Mouse (Mus musculus) gastrocnemius, adult 18-20 months (tissue): ENCODE measurements around the gene Dhx8. TPM values are rescaled to one million over a fixed set of nuclear protein-coding genes. Genes with fewer than 3 reads are reported as not detected.

Experiments
- DNase-seq: peaks from one replicate; pipeline ENCODE4 v3.0.0; 2021; ENCODE audit warnings: low spot score
- long read RNA-seq, 2 experiments: library from polyadenylated mRNA; stranded (forward); transcript quantifications; one replicate each; pipeline ENCODE4 v2.0.0; 2021
- total RNA-seq, 2 experiments: library from RNA; stranded (reverse); gene quantifications; 2 replicates each; pipeline ENCODE4 v1.2.3; 2021

The Dhx8 gene
- 10 to 100 TPM; 13.9 to 14.3 TPM for total RNA-seq
- long read RNA-seq, experiment 1, full-length matches to known transcripts: 8 of 10 reads
- long read RNA-seq, experiment 1, partial matches to known transcripts: 2 of 10 reads
- long read RNA-seq, experiment 1, other reads (novel, unspliced or antisense): 0 of 10 reads
- long read RNA-seq, experiment 2, full-length matches to known transcripts: 11 of 11 reads
- long read RNA-seq, experiment 2, partial matches to known transcripts: 0 of 11 reads
- long read RNA-seq, experiment 2, other reads (novel, unspliced or antisense): 0 of 11 reads

DNA sequence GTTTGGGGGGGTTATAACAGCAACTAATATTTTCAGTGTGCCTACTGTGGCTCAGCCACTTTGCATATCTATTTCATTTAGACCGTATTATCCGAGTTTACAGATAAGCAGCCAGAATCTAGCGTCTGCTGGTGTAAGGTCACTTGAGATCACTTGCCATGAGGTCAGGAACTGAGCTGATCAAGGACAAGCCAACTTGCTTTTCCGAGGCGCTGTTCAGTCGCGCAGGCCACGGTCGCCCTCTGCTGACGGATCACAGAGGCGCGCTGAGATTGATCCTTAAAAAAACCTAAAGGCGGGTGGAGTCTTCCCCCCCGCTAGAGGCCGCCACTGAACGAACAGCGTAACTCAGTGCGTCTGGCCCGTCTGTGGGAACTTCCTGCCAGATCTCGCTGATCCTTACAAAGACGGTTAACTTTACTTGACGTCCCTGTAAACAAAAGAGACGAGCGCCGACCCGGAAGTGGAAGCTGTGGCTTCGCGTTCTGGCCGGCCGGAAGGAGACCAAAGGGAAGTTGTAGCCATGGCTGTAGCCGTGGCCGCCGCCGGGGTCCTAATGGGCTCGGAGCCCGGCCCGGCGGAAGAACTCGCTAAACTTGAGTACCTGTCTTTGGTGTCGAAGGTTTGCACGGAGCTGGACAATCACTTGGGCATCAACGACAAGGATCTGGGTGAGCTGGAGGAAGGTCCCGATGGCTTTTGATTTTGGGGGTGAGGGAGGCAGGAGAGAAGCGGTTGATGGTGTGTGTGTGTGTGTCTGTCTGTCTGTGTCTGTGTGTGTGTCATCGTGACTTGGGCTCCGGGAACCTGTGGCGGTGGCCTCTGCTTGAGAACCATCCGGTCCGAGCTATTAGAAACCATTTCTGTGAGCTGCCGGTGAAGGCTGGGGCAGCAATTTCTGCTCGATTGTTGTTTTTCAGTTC lies at the start of gene Dhx8:
TSS of gene Dhx8 (plus strand) at position 402 of the 923 bp plus-strand sequence.
- DNase-seq: peak; percentile 99

DNA sequence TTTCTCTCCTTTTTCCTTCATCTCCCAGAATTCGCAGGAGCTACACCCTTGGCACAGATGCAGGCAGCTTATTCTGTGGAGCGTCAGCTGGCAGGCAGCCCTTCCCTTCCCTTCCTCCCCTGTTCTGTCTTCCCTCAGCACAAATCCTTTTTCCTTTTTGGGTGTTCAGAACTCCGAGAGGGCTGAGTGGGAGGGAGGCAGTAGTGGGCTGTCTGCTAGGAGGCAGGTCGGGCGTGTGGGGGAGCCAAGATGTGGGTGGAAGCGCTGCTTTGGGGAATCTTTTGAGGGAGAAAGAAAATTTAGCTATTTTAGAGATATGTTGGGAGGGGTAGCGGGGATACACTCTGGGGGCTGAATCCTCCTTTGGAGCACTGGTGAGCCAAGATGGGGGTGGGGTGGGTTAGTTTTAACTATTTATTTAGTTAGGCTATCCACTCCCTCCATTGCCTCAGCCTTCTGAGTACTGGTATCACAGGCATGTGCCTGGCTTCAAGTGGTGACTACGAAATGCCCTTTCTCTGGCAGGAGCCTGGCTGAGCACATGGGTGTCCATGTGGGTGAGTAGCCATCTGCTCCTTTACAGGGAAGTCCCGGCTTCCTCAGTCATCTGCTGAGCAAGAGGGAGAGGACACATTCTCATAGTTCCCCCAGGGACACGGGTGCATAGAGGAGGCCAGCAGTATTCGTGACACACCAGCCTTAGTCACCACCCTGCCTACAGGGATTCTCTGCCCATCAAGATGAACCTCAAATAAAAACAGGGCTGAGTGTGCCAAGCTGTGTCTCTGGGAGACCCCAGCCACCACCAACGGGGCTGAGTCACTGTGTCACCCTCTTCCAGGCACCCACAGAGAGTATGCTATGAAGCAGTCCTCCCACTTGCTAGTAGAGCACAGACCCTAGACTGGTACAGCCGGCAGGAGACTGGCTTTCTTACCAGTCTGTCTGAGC lies 45.1 kb upstream of the Dhx8 start:
- DNase-seq: peak; percentile 77

DNA sequence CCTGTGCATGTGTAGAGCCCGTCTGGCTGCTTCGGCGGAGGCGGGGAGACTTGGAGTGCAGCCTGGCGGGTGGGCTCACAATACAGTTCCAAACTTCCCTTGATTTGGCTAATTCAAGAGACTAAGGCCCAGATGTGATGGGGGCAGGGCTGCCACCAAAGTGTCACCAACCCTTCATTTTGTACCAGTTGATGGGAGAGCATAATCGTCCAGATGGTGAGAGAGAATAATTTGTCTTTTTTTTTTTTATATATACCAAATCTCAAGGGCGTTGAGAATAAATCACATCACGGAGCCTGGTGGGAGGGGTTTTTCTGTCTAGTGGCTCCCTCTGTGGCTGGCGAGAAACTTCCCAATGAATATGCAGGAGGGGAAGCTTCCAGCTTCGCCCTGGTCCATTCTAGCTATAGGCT lies 43.0 kb upstream of the Dhx8 start:
- no peak for DNase-seq

DNA sequence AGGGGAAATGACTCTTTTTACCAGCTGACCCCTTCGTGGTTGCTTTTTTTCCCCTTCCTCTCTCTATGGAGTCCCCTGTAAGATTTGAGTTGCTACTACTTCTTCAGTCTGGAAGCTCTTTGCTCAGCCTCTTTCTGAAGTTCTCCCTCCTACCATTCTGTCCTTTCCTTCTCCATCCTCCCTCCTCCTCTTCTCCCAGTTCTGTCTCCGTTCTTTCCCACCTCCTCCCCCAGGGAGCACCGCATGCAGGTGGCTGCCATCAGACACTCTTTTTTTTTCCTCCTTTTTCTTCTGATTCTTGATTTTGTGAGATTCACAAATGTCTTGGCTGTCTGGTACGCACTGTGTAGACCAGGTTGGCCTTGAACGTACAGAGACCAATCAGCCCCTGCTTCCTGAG lies 42.4 kb upstream of the Dhx8 start:
- DNase-seq: no peak

GRCm38 (mm10) chr11:101695906-101696661 lies 36.6 kb upstream of the Dhx8 start:
- DNase-seq: no peak

DNA sequence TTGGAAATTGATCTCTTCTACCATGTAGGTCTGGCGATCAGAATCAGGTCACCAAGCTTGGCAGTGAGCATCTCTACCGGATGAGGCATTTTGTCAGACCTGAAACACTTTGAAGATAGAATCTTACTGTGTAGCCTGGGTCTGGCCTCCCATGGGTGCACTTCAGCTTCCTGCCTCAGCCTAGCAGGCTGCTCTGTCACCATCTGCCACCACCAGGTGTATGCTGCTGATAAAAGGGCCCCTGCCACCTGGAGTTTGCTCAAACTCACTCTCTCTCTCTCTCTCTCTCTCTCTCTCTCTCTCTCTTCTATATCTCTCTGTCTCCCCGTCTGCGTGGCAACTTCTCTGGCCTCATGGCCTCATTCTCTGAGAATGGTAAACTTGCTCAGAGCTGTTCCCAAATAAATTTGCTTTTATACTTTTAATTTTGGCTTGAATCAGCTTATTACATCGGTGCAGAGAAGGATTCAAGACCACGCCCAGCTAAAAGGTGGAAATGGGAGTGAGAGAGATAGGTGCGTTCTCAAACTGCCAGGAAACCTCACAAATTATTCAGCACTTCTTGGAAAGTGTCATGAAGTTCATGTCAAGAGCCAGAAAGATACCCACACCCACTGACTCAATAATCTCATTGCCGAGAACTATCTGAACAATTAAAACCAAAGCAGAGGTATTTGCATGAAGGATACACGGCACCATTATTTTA lies 35.4 kb upstream of the Dhx8 start:
- no peak for DNase-seq

GRCm38 (mm10) chr11:101698114-101698513 lies 34.6 kb upstream of the Dhx8 start:
- DNase-seq: no peak

GRCm38 (mm10) chr11:101699556-101699955 lies 33.2 kb upstream of the Dhx8 start:
- DNase-seq: peak; percentile 50

DNA sequence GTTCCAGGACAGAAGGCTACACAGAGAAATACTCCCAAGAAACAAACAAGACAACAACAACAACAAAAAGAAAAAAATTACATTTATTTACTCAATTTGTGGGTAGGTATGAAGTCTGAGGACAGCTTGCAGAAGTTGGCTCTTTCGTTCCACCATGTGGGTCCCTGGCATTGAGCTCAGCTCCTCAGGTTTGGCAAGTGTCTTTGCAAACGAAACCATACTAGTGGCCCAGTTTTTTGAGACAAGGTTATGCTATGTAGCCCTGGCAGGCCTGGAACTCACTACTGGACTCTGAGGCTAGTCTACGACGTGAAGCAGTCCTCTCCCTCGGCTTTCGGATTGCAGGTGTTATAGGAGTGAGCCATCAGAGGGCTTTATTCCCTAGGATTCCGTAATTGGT lies 32.7 kb upstream of the Dhx8 start:
- no peak for DNase-seq

DNA sequence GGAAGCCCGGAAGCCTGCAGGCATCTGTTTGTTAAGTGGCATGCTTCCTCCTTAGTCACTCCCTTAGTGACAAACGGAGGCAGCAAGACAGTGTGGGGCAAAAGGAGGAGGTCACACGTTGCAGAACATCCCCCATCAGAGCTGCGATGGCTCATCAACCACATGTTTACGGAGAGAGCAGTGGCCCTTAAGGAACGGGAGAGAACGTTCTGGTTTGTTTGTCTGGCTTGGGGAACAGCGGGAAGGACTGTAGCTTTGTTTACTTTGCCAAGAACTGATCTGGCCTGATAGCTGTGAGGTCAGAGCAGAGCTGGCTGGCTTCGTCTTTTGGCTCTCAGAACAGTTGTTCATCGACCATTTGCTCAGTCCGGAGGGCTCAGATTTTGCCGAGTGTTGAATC lies 32.3 kb upstream of the Dhx8 start:
- peak; percentile 68 for DNase-seq

DNA sequence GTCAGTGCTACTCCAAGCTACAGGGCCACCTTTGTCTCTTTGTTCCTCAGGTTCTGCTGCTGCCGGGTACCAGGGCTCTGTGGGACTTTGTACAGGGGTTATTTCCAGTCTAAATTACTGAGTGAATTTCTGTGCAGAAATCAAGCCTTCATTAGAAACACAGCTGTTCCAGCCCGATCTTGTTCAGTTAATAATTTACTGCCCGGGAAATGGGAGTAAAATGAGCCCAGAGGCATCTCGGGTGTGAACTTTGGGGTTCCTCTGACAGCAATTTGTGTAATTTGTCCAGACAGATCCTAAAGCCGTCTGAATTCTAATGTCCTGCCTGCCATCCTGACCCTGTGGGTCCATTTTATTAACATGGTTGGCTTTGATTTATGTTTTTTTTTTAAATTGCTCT lies 28.6 kb upstream of the Dhx8 start:
- DNase-seq: no peak

- no peak for DNase-seq
Measured at GRCm38 (mm10) chr11:101706764-101707448, 25.8 kb upstream of the Dhx8 start.

DNA sequence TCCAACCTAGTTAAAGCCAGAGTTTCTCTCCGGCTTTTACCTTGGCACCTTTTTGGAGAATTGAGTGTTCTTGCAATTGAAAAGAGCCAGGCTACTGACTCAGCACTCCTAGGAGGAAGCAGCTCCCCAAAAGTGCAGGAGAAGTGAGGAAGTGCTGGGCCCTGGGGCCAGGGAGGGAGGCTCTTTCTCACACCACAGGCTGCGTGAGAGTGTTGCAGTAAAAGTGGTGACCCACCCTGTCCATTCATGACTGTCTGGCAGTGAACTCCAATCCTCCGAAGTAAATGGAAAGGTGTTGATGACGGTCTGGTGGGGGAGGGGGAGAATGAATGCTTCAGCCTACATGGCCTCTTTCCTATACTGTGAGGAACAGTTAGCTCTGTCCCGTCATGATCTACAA lies 24.2 kb upstream of the Dhx8 start:
- DNase-seq: no peak

DNA sequence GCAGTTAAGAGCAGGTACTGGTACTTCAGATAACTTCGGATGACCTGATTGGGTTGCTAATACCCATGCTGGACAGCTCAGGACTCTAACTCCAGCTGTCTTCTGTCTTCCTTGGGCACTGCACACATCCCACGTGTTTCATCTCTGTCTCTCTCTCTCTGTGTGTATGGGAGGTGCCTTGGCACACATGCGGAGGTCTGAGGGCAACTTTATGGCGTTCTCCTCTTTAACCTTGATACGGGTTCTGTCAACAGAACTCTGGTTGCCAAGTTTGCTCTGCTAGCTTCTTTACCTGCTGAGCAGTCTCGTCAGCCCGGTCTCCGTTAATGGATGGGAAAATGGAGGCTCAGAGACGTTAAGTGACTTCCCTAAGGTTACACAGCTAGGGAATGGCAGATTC lies 19.9 kb upstream of the Dhx8 start:
- no peak for DNase-seq

GRCm38 (mm10) chr11:101714012-101714411 lies 18.7 kb upstream of the Dhx8 start:
- no peak for DNase-seq

- DNase-seq: no peak
Measured at GRCm38 (mm10) chr11:101718324-101718723, 14.4 kb upstream of the Dhx8 start.

DNA sequence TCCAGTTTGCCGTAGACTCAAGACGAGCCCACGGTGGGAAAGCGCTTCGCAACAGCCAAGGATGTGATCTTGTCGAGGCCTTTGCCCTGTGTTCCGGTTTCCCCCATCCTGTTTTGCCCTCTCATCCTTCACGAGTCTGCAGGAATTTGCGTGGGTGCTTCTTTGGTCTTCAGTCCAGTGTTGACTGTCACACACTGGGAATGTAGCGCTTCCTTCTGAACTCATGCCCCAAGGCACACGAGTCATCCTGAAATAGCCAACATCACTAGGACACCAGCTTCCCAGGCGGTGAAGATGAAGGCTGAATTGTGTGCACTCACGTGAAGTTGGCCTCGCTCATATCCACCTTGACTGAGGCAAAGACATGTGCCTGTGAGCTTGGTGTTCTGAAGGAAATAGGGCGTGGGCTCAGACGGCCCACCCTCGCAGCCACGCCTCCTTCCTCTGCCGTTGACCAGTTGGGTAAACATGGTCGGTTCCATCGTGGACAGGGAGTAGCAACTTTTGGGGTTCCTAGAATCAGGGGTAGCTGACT lies 12.7 kb upstream of the Dhx8 start:
- no peak for DNase-seq

DNA sequence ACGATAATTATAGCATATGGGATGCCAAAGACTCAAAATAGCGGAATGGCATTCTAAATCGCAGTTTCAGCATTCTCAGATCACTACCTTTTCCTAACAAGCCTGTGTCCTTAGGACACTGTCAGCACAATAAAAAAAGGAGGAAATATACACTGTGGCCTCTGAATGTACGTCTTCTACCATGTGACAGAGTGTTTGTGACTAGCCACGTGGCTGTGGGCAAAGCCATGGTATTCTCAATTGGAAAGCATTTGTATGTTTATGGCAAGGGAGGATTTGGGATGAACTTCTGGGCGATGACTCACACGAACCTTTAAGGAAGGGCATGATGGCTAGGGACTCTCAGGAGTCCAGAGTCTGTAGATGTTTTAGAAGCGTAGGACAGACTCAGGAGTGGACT lies 7.7 kb upstream of the Dhx8 start:
- no peak for DNase-seq

- DNase-seq: no peak
Measured at GRCm38 (mm10) chr11:101726765-101727164, 6.0 kb upstream of the Dhx8 start.
